Mouse (Mus musculus) forebrain, embryonic 13.5 days (tissue): Measurements from ENCODE around the gene Lsm3. TPM values are rescaled to one million over a fixed set of nuclear protein-coding genes. Genes with fewer than 3 reads are reported as not detected.

Source experiments
- ATAC-seq: fragments of 200-750 bp; cut with Nextera tagmentation; 2 replicates; pipeline ENCODE4 v1.8.0; 2017
- H3K27ac ChIP-seq: fragments of 300-500 bp; sonication (generic); 2 replicates; pipeline ENCODE4 v1.5.1; 2015; ENCODE audit warnings: inconsistent platforms, mild to moderate bottlenecking, moderate library complexity
- H3K27me3 ChIP-seq: fragments of 300-500 bp; sonication (generic); 2 replicates; pipeline ENCODE4 v1.6.1; 2015; ENCODE audit warnings: mild to moderate bottlenecking, inconsistent platforms
- H3K36me3 ChIP-seq: fragments of 300-500 bp; sonication (generic); 2 replicates; pipeline ENCODE4 v1.6.1; 2015; ENCODE audit warnings: mild to moderate bottlenecking, inconsistent platforms; ENCODE audit not compliant: poor library complexity, severe bottlenecking
- H3K4me1 ChIP-seq: fragments of 300-500 bp; sonication (generic); 2 replicates; pipeline ENCODE4 v1.6.1; 2015; ENCODE audit warnings: inconsistent platforms
- H3K4me2 ChIP-seq: fragments of 300-500 bp; sonication (generic); 2 replicates; pipeline ENCODE4 v1.6.1; 2015; ENCODE audit warnings: inconsistent platforms, mild to moderate bottlenecking, moderate library complexity
- H3K4me3 ChIP-seq: fragments of 300-500 bp; sonication (generic); 2 replicates; pipeline ENCODE4 v1.5.1; 2015; ENCODE audit warnings: mild to moderate bottlenecking, inconsistent platforms
- H3K9ac ChIP-seq: fragments of 300-500 bp; sonication (generic); 2 replicates; pipeline ENCODE4 v1.6.1; 2015; ENCODE audit warnings: mild to moderate bottlenecking, inconsistent platforms
- H3K9me3 ChIP-seq: fragments of 300-500 bp; sonication (generic); replicated peaks from 2 replicates; pipeline ENCODE4 v1.6.1; 2016; ENCODE audit warnings: inconsistent platforms
- WGBS: fragments of 180-500 bp; shearing (Covaris S2); methylation state at CpG from one replicate; pipeline ENCODE4 v1.1.7; 2015; 5-methylcytosine and 5-hydroxymethylcytosine counted together
- polyA plus RNA-seq: library from polyadenylated mRNA; unstranded; fragments of >200 nt; fragmentation: Nextera tagmentation; extraction: Ambion mirVana; gene quantifications from 2 replicates; pipeline ENCODE4 v1.2.1, GENCODE M21; 2015

The Lsm3 gene
- polyA plus RNA-seq, 1 experiment from 2014 or later = 275 TPM

GRCm38 (mm10) chr6:91535231-91535630, 19.5 kb downstream of the Lsm3 start:
- H3K36me3 ChIP-seq = no peaks in the 10 kb centered on the region
- no peaks in the 10 kb centered on the region for H3K27me3 ChIP-seq
- WGBS = 52% methylated on average over 3 of the region's 3 CpGs
- H3K4me1 ChIP-seq = no peaks in the 10 kb centered on the region
- H3K4me3 ChIP-seq = no peak overlapping the region
- no peak for ATAC-seq
- no peak overlapping the region for H3K4me2 ChIP-seq
- no peak overlapping the region for H3K9ac ChIP-seq
- H3K9me3 ChIP-seq = no peaks in the 10 kb centered on the region
- H3K27ac ChIP-seq = no peak overlapping the region

DNA sequence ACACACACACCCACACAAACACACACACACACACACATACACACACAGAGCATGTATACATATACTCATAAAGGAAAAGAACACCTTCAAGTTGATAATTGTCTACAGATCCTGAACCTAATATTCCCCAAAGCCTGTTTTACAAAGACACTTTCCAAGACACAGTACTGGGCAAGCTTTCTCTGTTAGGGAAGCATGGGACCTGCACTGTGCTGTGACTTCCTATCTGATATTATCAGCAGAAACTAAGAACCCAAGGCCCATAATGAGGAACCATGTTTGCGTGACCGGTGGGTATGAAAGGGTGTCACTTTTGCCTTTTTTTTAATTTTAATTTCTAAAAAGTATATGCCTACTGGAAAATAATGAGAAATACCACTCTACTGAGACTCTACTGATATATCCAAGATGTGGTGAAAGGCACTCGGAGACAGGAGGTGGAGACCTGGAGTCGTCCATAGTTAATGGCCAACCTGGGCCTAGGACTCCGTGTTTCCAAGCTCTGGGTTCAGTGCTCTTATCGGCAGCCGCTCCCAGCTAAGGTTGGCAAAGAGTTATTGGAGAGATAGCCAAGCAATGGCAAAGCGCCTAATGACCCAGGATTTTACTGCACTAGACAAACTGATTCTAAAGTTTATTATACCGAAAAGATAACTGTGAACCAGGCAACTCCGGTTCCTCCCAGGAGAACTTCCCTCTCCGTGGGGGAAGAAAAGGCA, 20.5 kb downstream of the Lsm3 start:
- WGBS = 94% methylated on average over 11 of the region's 11 CpGs

GRCm38 (mm10) chr6:91541276-91541675, 25.5 kb downstream of the Lsm3 start:
- no peaks in the 10 kb centered on the region for H3K27me3 ChIP-seq
- no peak for ATAC-seq
- H3K4me1 ChIP-seq = no peaks in the 10 kb centered on the region
- H3K4me3 ChIP-seq = no peak overlapping the region
- no peak overlapping the region for H3K4me2 ChIP-seq
- no peak overlapping the region for H3K27ac ChIP-seq
- no peak overlapping the region for H3K9ac ChIP-seq
- WGBS = 67% methylated on average over 3 of the region's 3 CpGs
- no peaks in the 10 kb centered on the region for H3K9me3 ChIP-seq
- no peaks in the 10 kb centered on the region for H3K36me3 ChIP-seq

More for the DNA sequence above, 20.5 kb downstream of the Lsm3 start:
- Histone ChIP-seq H3K4me1 (no peaks in the 10 kb centered on the region), H3K9ac (no peak overlapping the region), H3K9me3 (no peaks in the 10 kb centered on the region), H3K27ac (no peak overlapping the region), H3K4me3 (no peak overlapping the region), H3K4me2 (no peak overlapping the region), H3K27me3 (no peaks in the 10 kb centered on the region), H3K36me3 (no peaks in the 10 kb centered on the region)
- no peak for ATAC-seq

DNA sequence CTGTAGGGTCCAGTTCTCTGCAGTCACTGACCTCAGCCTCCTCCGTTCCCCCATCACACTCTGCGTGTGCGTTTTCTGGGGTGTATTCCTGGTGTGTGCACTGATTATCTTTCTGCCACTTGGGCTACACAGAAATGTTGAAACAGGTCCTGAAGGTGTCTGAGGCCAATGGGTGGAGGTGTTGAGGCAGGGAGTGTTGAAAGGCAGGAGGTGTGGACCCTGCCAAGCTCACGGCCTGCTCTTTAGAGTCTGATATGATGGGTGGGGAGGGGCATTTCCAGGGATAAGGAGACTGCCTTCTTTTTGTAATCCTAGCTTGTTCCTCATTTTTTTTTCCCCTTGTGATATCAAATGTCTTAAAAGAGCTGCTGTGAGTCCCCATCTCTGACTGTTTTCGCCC, 27.3 kb downstream of the Lsm3 start:
- Histone ChIP-seq H3K4me1 (no peaks in the 10 kb centered on the region), H3K4me3 (no peak overlapping the region), H3K27me3 (no peaks in the 10 kb centered on the region), H3K9me3 (no peaks in the 10 kb centered on the region), H3K36me3 (no peaks in the 10 kb centered on the region), H3K9ac (no peak overlapping the region), H3K27ac (no peak overlapping the region), H3K4me2 (no peak overlapping the region)
- no peak for ATAC-seq
- WGBS = 86% methylated on average over 5 of the region's 5 CpGs

GRCm38 (mm10) chr6:91546241-91546884, 30.6 kb downstream of the Lsm3 start:
- Histone ChIP-seq H3K4me3 (no peak overlapping the region), H3K36me3 (no peaks in the 10 kb centered on the region), H3K27ac (no peak overlapping the region), H3K4me1 (no peaks in the 10 kb centered on the region), H3K27me3 (no peaks in the 10 kb centered on the region), H3K9ac (no peak overlapping the region), H3K4me2 (no peak overlapping the region), H3K9me3 (no peaks in the 10 kb centered on the region)
- WGBS = 78% methylated on average over 9 of the region's 9 CpGs
- ATAC-seq = no peak

DNA sequence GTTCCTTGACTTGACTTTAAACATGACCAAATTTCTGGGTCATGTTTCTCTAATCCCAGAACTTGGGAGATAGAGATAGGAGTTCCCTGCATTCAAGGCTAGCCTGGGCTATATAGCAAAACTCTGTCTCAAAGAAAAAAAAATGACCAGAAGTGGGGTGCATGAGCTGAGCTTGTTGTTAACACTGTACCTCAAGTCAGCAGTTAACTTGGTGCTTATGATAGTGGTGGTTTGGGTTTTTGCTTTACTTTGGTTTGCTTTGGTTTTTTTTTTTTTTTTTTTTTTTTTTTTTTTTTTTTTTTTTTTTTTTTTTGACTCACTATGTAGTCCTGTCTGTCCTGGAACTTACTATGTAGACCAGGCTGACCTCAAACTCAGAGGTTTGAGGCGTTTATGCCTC, 31.6 kb downstream of the Lsm3 start:
- no peak overlapping the region for H3K9ac ChIP-seq
- no peaks in the 10 kb centered on the region for H3K27me3 ChIP-seq
- no peaks in the 10 kb centered on the region for H3K4me1 ChIP-seq
- H3K27ac ChIP-seq = no peak overlapping the region
- H3K4me3 ChIP-seq = no peak overlapping the region
- no peaks in the 10 kb centered on the region for H3K9me3 ChIP-seq
- no peaks in the 10 kb centered on the region for H3K36me3 ChIP-seq
- 59% methylated on average over 1 of the region's 1 CpGs for WGBS
- no peak overlapping the region for H3K4me2 ChIP-seq
- ATAC-seq = no peak

- Histone ChIP-seq H3K4me2 (no peak overlapping the region), H3K9ac (no peak overlapping the region)
Measured at GRCm38 (mm10) chr6:91549621-91550020, 33.9 kb downstream of the Lsm3 start.

GRCm38 (mm10) chr6:91551671-91552070, 35.9 kb downstream of the Lsm3 start:
- Histone ChIP-seq H3K4me3 (no peak overlapping the region), H3K9me3 (no peaks in the 10 kb centered on the region), H3K4me2 (no peak overlapping the region), H3K4me1 (no peaks in the 10 kb centered on the region), H3K27ac (no peak overlapping the region), H3K27me3 (no peaks in the 10 kb centered on the region), H3K36me3 (no peaks in the 10 kb centered on the region), H3K9ac (no peak overlapping the region)
- 95% methylated on average over 3 of the region's 3 CpGs for WGBS
- ATAC-seq = no peak

More at GRCm38 (mm10) chr6:91549621-91550020, 33.9 kb downstream of the Lsm3 start:
- Histone ChIP-seq H3K4me1 (no peaks in the 10 kb centered on the region), H3K27me3 (no peaks in the 10 kb centered on the region), H3K9me3 (no peaks in the 10 kb centered on the region), H3K4me3 (no peak overlapping the region), H3K36me3 (no peaks in the 10 kb centered on the region), H3K27ac (no peak overlapping the region)
- no peak for ATAC-seq
- 81% methylated on average over 5 of the region's 5 CpGs for WGBS

DNA sequence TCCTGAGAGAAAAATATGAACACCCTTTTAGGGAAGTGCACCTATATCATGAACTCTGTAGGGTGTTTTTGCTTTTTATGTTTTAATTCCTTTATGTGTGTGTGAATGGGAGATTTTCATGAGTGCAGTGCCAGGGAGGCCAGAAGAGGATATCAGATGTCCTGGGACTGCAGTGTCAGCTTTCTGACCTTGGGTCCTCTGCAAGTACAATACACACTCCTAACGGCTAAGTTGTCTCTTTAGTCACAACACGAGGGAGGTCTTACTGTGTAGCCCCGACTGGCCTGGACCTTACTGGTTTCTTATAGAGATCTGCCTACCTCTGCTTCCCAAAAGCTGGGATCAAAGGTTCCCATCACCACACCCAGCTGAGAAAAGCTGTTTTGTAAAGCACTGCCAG, 37.0 kb downstream of the Lsm3 start:
- WGBS = 60% methylated on average over 3 of the region's 3 CpGs
- Histone ChIP-seq H3K9me3 (no peaks in the 10 kb centered on the region), H3K4me1 (no peaks in the 10 kb centered on the region), H3K27ac (no peak overlapping the region), H3K9ac (no peak overlapping the region), H3K4me2 (no peak overlapping the region), H3K4me3 (no peak overlapping the region), H3K27me3 (no peaks in the 10 kb centered on the region), H3K36me3 (no peaks in the 10 kb centered on the region)
- ATAC-seq = no peak

DNA sequence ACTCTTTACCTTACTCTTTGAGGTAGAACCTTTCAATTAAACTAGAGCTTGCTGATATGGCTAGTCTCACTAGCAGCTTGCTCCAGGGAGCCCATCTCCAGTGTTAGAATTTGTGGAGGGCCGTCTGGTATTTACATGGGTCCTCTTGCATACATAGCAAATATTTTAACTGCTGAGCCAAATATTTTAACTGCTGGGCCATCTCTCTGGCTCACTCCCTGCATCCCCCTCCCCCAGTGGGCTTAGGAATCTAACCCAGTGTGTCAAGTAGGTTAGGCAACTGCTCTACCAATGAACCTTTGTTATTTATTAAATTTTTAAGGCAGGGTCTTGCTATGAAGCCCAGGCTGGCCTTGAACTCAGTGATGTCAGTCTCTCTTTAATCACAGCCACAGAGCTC, 42.8 kb downstream of the Lsm3 start:
- WGBS = 69% methylated on average over 1 of the region's 1 CpGs
- H3K36me3 ChIP-seq = no peaks in the 10 kb centered on the region
- H3K9me3 ChIP-seq = no peaks in the 10 kb centered on the region
- ATAC-seq = no peak
- H3K27me3 ChIP-seq = no peaks in the 10 kb centered on the region
- no peak overlapping the region for H3K4me2 ChIP-seq
- no peak overlapping the region for H3K27ac ChIP-seq
- no peak overlapping the region for H3K4me3 ChIP-seq
- no peak overlapping the region for H3K9ac ChIP-seq
- 0 out of 2 replicates have a peak, but pooled peaks cover 4% of the 10 kb centered on the region for H3K4me1 ChIP-seq

DNA sequence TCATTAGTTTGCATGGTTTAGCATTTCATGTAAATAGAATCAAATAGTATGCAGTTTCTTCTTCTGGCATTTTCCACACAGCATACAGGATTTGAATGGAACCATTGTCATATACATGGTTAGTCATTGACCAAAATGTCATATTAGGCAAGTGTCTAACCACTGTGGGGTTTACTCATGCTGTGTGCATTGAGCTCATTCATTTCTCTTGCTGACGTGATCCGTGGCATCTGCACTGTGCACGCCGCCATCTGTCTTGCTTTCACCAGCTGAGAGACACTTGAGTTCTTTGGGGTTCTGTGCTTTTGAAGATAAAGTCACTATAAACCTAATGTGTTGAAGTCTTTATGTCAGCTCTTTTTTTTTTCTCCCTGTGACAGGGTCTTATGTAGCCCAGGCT, 43.6 kb downstream of the Lsm3 start:
- 0 out of 2 replicates have a peak, but pooled peaks cover 4% of the 10 kb centered on the region for H3K4me1 ChIP-seq

GRCm38 (mm10) chr6:91560186-91560585, 44.5 kb downstream of the Lsm3 start:
- Histone ChIP-seq H3K4me2 (no peak overlapping the region), H3K9me3 (no peaks in the 10 kb centered on the region), H3K27ac (no peak overlapping the region), H3K4me1 (0 out of 2 replicates have a peak, but pooled peaks cover 4% of the 10 kb centered on the region), H3K27me3 (no peaks in the 10 kb centered on the region), H3K36me3 (no peaks in the 10 kb centered on the region), H3K4me3 (no peak overlapping the region), H3K9ac (no peak overlapping the region)
- WGBS = 95% methylated on average over 3 of the region's 3 CpGs
- no peak for ATAC-seq

More for the DNA sequence above, 43.6 kb downstream of the Lsm3 start:
- Histone ChIP-seq H3K9me3 (no peaks in the 10 kb centered on the region), H3K36me3 (no peaks in the 10 kb centered on the region), H3K27me3 (no peaks in the 10 kb centered on the region), H3K27ac (no peak overlapping the region), H3K4me3 (no peak overlapping the region), H3K4me2 (no peak overlapping the region), H3K9ac (no peak overlapping the region)
- WGBS = 77% methylated on average over 4 of the region's 4 CpGs
- no peak for ATAC-seq
